Mouse (Mus musculus): ENCODE measurements around the gene Tns3.

GRCm38 (mm10) chr11:8627156-8627555, 37.2 kb downstream of the Tns3 start:
- TF ChIP-seq POLR2A (IDR thresholded peaks at IDR 0.05; ENCODE audit: control insufficient read depth, extremely low read depth, insufficient read depth, low read length, poor library complexity) (no peak), CTCF (IDR thresholded peaks at IDR 0.05; ENCODE audit: borderline replicate concordance, control insufficient read depth, extremely low read depth, insufficient read depth, low read length, poor library complexity) (no peak)

All from thymus, adult 2 months (tissue).